Mouse (Mus musculus) monocyte, adult 2 months (primary cell): ENCODE data around the gene Vmn2r26.
"Not testable (repeated sequence)": the region's sequence is repeated elsewhere in the genome, so short reads cannot be mapped to it uniquely, and the experiment has no call there.

Experiments used
- DNase-seq, 2 experiments: peaks; one replicate each; pipeline ENCODE4 v3.0.0; 2022; ENCODE audit warnings: low spot score in 2 of 2, low read depth in 1 of 2

Gene Vmn2r26

DNA sequence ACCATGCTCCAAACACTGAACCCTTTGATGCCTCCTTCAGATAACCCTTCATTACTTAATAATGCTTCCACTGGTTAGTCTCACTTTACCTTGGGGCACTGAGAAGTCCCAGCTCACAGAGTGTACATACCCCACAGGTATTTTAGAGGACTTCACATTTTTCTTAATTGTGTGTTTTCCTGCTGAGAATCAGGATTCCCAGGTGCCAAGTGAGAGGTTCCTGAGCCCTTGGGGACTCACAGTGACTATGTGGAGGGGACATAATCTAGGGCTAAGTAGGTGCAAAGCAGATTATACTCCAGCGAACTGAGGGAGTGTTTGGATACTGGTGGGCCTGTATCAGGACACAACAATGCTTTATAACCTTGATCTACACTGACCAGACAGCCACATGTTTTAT lies at the start of gene Vmn2r26:
Vmn2r26 (plus strand) TSS at position 301 of the 400 bp plus-strand sequence.
- DNase-seq, result not testable (repeated sequence)

DNA sequence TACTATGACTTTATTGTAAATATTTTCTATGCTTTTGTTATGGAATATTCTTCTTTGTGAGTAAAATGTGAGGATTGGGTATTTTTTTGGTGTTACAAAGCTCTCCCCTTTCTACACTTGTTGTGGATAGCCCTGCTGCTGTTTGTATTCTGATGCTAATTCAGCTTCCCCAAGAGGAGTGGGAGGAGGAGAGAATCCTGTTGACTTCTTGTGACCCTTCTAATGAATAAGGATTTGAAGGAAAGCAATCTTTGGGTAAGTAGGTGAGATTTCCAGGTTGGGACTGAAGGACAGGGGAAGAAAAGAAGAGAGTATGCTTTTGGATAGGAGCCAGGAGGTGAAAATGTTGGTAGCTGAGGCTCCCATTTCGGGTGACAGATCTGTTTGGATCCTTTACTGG lies 3.5 kb upstream of the Vmn2r26 start:
- no peak for DNase-seq

DNA sequence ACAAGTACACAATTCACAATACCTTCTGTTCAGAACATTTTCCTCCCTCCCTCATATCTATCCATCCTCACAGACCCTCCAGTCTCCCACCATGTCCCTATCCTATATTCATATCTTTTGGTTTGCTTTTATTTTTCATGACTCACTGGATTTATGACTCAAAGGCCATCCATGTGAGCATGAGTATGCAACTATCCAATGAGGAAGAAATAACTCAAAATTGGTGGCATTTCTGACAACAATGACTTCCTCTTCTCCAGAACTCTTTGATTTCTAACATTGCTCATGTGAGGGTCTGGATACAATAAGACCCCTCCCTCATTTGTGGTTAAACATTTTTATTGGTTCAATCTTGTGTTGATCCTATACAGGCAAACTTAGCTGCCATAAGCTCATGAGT lies 24.0 kb downstream of the Vmn2r26 start:
- no peak for DNase-seq

DNA sequence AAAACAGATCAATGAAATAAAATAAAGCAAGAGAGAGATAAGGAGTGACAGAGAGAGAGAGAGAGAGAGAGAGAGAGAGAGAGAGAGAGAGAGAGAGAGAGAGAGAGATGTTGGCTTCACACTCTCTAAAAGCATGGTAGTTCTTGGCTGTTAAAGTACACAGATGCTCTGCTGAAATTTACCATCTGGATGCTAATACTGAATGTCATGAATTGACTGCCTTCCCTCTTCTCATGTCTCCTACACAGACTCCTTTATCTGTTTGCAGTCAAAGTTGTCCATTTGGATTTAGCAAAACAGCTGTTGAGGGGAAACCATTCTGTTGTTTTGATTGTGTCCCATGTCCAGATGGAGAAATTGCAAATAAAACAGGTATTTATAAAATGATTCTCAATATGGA lies 29.2 kb downstream of the Vmn2r26 start:
- not testable (repeated sequence) for DNase-seq

DNA sequence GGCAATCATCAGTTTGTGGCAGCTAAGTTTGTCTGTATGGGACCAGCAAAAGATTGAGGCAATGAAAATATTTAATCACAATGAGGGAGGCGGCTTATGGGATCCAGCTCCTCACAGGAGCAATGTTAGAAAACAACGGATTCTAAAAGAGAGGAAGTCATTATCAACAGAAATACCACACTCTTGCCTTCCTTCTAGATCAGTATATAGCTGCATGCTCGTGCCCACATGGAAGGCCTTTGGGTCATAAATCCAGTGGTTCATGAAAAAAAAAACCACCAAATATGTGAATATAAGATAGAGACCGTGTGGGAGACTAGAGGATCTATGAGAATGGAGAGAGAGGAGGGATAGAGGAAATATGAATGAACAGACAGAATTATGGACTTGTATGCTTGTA lies 78.0 kb downstream of the Vmn2r26 start:
- no peak for DNase-seq
